Mouse (Mus musculus): ENCODE measurements around the gene Cyp2c55.

- TF ChIP-seq CTCF (IDR thresholded peaks at IDR 0.05) (no peak), EP300 (IDR thresholded peaks at IDR 0.05) (no peak)
Observed at GRCm38 (mm10) chr19:38972581-38972980, 34.2 kb upstream of the Cyp2c55 start.
